Mouse (Mus musculus): ENCODE measurements at regions not wholly inside any gene's neighbourhood (a gene's known extent, or its start where the extent isn't known, plus 50 kb on each side); places are given as distances from the start of the nearest gene placed in this dataset.

DNA sequence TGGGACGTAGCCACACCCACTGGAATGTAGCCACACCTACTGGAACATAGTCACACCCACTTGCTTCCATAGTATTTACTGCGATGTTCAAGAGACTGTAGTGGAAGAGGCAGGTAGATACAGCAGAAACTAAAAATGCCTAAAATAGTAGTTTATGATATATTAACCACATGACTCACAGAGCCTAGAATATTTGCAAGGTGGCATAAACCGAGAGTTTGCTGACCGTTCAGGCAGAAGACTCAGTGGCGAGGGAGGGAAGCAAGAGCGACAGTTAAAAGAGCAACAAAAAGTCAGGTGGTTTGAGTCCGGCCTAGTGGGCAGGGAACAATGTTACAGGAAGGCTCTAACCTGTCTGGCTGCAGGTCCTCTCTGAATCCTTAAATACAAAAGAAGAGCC lies 50.6 kb upstream of the Ado start:
- no peak for DNase-seq

DNA sequence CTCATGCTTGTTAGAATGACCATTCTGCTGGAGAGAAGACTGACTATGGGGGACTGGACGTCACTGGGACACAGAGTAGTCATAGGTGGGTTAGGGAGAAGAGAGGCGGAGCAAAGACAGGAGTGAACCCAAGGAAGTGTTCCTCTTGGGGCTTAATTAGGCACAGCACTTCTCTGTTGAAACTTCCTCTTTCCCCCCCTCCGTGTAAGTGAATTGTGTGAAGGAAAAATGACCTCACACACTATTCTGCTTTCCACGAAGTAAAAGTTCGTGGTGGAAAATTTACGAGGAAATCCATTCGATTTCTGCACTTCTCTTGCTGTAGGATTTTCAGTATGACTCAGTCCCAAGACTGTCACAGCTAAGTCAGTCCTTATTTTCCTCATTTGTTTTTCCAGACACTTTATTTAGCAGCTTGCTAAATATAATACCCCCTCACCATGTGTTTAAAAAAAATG lies 49.9 kb upstream of the Ado start:
- DNase-seq, result no peak

All from thymus, adult 18-20 months (tissue).